Mouse (Mus musculus): ENCODE measurements around the gene Trappc6a.

GRCm38 (mm10) chr7:19501658-19502057 is 6.5 kb upstream of the Trappc6a start:
- no peak for TF ChIP-seq POLR2A (IDR thresholded peaks at IDR 0.05; ENCODE audit: low read depth, low read length)
- no peak for TF ChIP-seq CTCF (IDR thresholded peaks at IDR 0.05; ENCODE audit: extremely low read depth, insufficient read depth, insufficient read length, insufficient replicate concordance)
